Mouse (Mus musculus): Measurements from ENCODE around the gene Itgav. TPM values are rescaled to one million over a fixed set of nuclear protein-coding genes. Genes with fewer than 3 reads are reported as not detected.
A peak's percentile ranks its signal among the peaks of the same experiment; 100 is the strongest.

Gene Itgav
- polyA plus RNA-seq, 1 experiment from 2014 or later = 39.6 TPM

DNA sequence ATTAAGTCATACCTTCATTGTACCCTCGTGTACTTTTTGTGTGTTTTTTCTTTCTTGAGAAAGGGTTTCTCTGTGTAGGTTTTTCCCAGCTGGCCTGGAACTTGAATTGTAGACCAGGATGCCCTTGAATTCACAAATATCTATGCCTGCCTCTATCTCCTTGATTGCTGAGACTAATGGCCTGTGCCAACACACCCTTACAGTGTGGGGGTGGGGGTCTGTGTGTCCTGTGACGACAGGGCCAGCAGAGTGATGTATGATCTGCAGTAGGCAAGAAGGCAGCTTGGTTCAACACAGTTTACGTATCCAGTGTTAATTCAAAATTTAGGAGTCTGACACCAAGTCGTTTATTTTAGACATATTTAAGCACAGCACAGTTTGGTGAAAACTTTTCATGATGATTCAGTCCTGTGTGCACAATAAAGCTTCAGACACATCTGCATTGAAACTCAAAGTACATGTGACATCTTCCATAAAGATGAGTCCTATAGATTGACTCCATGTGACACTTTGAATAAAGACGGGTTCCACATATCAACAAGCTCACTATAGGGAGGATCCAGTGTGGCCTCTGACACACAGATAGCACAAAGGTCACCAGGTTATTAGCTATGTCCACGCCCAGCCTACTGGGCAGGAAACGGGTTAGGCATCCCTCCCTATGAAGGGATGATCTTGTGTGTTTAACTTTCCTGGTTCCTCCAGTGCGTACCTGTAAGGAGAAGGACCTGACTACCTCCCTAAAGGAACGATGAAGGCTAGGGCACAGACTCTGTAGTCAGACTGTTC lies 40.3 kb upstream of the Itgav start:
- H3K27me3 ChIP-seq (replicated peaks; ENCODE audit: control insufficient read depth, insufficient read depth, low read length) = no peaks in the 10 kb centered on the region
- no peak overlapping the region for H3K4me2 ChIP-seq (ENCODE audit: low read depth, low read length)
- H3K4me3 ChIP-seq (ENCODE audit: low read length) = no peak overlapping the region
- no peaks in the 10 kb centered on the region for H3K36me3 ChIP-seq (ENCODE audit: control insufficient read depth, insufficient read depth, low read length)
- H3K4me1 ChIP-seq (ENCODE audit: control insufficient read depth, insufficient read depth, low read length) = peaks cover 10% of the 10 kb centered on the region; the same call in 1 of the 2 replicates
- H3K9me3 ChIP-seq (ENCODE audit: control insufficient read depth, low read length) = no peaks in the 10 kb centered on the region
- H3K9ac ChIP-seq (ENCODE audit: low read depth, low read length) = no peak overlapping the region
- ATAC-seq = peak; percentile 48
- 63% methylated on average over 9 of the region's 9 CpGs for WGBS
- no peak overlapping the region for H3K27ac ChIP-seq (ENCODE audit: low read length)

- Histone ChIP-seq H3K9me3 (ENCODE audit: control insufficient read depth, low read length) (no peaks in the 10 kb centered on the region), H3K27ac (ENCODE audit: low read length) (no peak overlapping the region), H3K27me3 (replicated peaks; ENCODE audit: control insufficient read depth, insufficient read depth, low read length) (no peaks in the 10 kb centered on the region), H3K9ac (ENCODE audit: low read depth, low read length) (no peak overlapping the region), H3K4me2 (ENCODE audit: low read depth, low read length) (no peak overlapping the region), H3K36me3 (ENCODE audit: control insufficient read depth, insufficient read depth, low read length) (no peaks in the 10 kb centered on the region), H3K4me1 (ENCODE audit: control insufficient read depth, insufficient read depth, low read length) (peaks cover 10% of the 10 kb centered on the region; the same call in 1 of the 2 replicates), H3K4me3 (ENCODE audit: low read length) (no peak overlapping the region)
- 70% methylated on average over 8 of the region's 8 CpGs for WGBS
- no peak for ATAC-seq
Measured at GRCm38 (mm10) chr2:83684691-83685090, 39.5 kb upstream of the Itgav start.

DNA sequence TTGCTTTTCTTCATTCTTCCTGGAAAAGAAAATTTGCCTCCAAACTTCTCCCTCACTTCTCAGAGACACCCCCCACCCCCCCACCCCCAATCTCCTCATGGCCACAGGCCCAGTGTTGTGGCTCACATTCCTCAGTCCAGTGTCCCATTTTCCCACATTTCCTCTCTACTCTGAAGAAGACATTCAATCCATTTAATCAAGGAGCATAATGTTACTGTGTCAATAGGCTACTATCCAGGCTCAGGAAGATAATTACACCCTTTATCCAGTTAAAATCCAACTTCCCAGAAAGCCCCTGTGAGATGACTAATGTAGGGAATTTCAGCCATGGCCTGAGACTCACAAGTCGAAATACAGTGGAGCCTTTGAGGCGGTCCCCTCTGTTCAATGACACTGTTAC lies 33.8 kb upstream of the Itgav start:
- Histone ChIP-seq H3K9ac (ENCODE audit: low read depth, low read length) (no peak overlapping the region), H3K4me1 (ENCODE audit: control insufficient read depth, insufficient read depth, low read length) (no peaks in the 10 kb centered on the region), H3K36me3 (ENCODE audit: control insufficient read depth, insufficient read depth, low read length) (no peaks in the 10 kb centered on the region), H3K9me3 (ENCODE audit: control insufficient read depth, low read length) (no peaks in the 10 kb centered on the region), H3K4me2 (ENCODE audit: low read depth, low read length) (no peak overlapping the region), H3K27me3 (replicated peaks; ENCODE audit: control insufficient read depth, insufficient read depth, low read length) (no peaks in the 10 kb centered on the region), H3K27ac (ENCODE audit: low read length) (no peak overlapping the region), H3K4me3 (ENCODE audit: low read length) (no peak overlapping the region)
- WGBS = 71% methylated on average over 2 of the region's 2 CpGs
- ATAC-seq = 0 out of 2 replicates have a peak, but pooled peaks have one; percentile 31

DNA sequence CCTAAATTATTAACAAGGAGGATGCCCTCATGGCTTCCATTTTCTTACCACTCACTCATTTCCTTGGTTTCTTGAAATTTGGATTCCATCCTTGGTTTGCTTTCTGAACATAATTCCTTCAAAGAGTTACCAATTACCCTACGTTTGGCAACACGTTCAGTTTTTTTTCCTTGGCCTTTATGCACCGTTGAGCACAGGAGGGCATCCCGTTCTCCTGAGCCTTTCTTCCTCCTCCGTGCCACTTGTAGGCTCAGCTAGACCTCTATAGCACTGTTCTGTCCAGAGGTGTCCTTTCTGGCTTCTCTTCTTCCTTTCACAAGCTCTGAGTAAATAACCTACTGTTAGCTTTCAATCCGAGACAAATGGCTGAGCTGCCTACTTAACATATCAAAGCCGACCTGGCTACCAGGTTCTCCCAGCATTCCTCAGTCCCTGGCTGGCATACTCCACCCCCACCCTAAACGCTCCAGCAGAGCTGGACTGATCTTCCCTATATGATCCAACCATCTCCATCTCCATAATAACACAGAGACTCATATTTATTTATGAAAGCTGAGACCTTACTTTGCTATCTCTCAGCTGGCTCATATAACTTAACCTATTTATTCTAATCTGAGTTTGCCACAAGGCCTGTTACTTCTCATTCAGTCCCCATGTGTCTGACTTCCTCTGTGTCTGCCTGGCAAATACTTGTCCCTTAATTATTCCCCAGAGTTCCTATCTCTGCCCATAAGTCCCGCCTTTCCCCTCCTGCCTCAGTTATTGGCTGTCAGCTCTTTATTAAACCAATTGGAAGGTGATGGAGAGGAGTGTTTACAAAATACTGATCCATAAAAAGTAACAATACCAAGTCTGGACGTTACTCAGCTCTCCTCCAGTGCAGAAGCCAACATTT lies 31.3 kb upstream of the Itgav start:
- H3K4me3 ChIP-seq (ENCODE audit: low read length) = no peak overlapping the region
- H3K36me3 ChIP-seq (ENCODE audit: control insufficient read depth, insufficient read depth, low read length) = no peaks in the 10 kb centered on the region
- ATAC-seq = no peak
- H3K9me3 ChIP-seq (ENCODE audit: control insufficient read depth, low read length) = no peaks in the 10 kb centered on the region
- no peak overlapping the region for H3K4me2 ChIP-seq (ENCODE audit: low read depth, low read length)
- H3K27ac ChIP-seq (ENCODE audit: low read length) = no peak overlapping the region
- no peak overlapping the region for H3K9ac ChIP-seq (ENCODE audit: low read depth, low read length)
- H3K4me1 ChIP-seq (ENCODE audit: control insufficient read depth, insufficient read depth, low read length) = no peaks in the 10 kb centered on the region
- no peaks in the 10 kb centered on the region for H3K27me3 ChIP-seq (replicated peaks; ENCODE audit: control insufficient read depth, insufficient read depth, low read length)
- 44% methylated on average over 10 of the region's 10 CpGs for WGBS

DNA sequence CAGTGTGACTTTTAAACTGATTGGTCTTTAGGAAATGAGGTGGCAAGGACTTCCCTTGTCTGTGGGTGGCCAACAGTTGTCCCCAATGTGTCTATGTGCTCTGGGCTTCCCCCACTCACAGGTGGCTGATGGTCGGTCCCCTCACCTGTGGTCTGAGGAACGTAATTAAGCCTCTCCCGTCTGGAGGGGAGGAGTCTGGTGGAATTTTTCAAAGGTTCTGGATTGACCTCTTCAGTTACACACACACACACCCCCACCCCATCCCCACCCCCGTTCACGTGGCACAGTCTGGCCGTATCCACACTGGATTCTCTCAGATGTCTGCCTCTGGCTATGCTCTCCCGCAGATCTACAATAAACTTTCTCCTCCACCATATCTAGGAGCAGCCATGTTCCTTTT lies 30.1 kb upstream of the Itgav start:
- no peaks in the 10 kb centered on the region for H3K9me3 ChIP-seq (ENCODE audit: control insufficient read depth, low read length)
- H3K9ac ChIP-seq (ENCODE audit: low read depth, low read length) = no peak overlapping the region
- no peaks in the 10 kb centered on the region for H3K4me1 ChIP-seq (ENCODE audit: control insufficient read depth, insufficient read depth, low read length)
- no peaks in the 10 kb centered on the region for H3K36me3 ChIP-seq (ENCODE audit: control insufficient read depth, insufficient read depth, low read length)
- no peak overlapping the region for H3K4me2 ChIP-seq (ENCODE audit: low read depth, low read length)
- no peaks in the 10 kb centered on the region for H3K27me3 ChIP-seq (replicated peaks; ENCODE audit: control insufficient read depth, insufficient read depth, low read length)
- ATAC-seq = no peak
- H3K4me3 ChIP-seq (ENCODE audit: low read length) = no peak overlapping the region
- no peak overlapping the region for H3K27ac ChIP-seq (ENCODE audit: low read length)
- WGBS = 55% methylated on average over 7 of the region's 7 CpGs

DNA sequence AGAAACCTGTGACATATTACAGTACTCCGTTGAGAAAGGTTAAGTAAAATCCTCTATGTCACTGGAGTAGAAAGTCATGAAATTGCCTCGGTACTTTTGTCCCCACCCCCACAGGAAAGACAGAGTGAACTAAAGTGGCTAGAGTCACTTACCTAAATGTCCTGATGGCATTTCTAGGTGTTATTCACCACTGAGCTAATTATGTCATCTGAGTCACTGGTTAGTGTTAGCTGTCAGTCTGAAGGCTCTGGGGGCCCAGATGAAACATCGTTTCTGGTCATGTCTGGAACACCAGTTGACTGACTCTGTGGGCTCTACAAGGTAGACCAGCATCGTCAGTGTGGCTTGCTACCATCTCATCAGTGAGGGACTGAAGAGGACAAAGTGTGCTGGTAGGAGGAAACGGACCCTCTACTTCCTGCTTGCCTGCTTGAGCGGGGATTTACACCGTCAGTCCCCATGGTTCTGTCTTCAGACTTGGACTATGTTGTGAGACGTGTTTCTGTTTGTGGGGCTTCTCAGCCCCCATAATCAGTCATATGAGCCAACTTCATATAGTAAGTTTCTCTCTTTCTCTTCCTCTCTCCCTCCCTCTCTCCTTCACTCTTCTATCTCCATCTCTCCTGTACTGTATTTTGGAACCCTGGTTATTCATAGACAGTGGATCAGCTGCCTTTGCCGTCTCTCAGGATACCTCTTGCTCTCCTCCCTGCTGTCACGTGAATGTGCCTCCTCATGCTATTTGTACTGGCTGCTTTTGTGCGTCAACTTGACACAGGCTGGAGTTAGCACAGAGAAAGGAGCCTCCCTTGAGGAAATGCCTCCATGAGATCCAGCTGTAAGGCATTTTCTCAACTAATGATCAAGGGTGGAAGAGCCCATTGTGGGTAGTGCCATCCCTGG lies 28.6 kb upstream of the Itgav start:
- no peak for ATAC-seq
- Histone ChIP-seq H3K4me3 (ENCODE audit: low read length) (no peak overlapping the region), H3K9ac (ENCODE audit: low read depth, low read length) (no peak overlapping the region), H3K4me1 (ENCODE audit: control insufficient read depth, insufficient read depth, low read length) (no peaks in the 10 kb centered on the region), H3K4me2 (ENCODE audit: low read depth, low read length) (no peak overlapping the region), H3K9me3 (ENCODE audit: control insufficient read depth, low read length) (no peaks in the 10 kb centered on the region), H3K27ac (ENCODE audit: low read length) (no peak overlapping the region), H3K27me3 (replicated peaks; ENCODE audit: control insufficient read depth, insufficient read depth, low read length) (no peaks in the 10 kb centered on the region), H3K36me3 (ENCODE audit: control insufficient read depth, insufficient read depth, low read length) (no peaks in the 10 kb centered on the region)
- 74% methylated on average over 11 of the region's 11 CpGs for WGBS

GRCm38 (mm10) chr2:83698484-83698883 lies 25.7 kb upstream of the Itgav start:
- H3K27me3 ChIP-seq (replicated peaks; ENCODE audit: control insufficient read depth, insufficient read depth, low read length) = no peaks in the 10 kb centered on the region
- WGBS = 82% methylated on average over 1 of the region's 1 CpGs

GRCm38 (mm10) chr2:83699324-83699723 lies 24.9 kb upstream of the Itgav start:
- no peak overlapping the region for H3K4me3 ChIP-seq (ENCODE audit: low read length)
- no peak overlapping the region for H3K27ac ChIP-seq (ENCODE audit: low read length)
- peak; percentile 42; the same call in 1 of the 2 replicates for ATAC-seq
- no peaks in the 10 kb centered on the region for H3K36me3 ChIP-seq (ENCODE audit: control insufficient read depth, insufficient read depth, low read length)
- WGBS = 37% methylated on average over 1 of the region's 1 CpGs
- no peaks in the 10 kb centered on the region for H3K27me3 ChIP-seq (replicated peaks; ENCODE audit: control insufficient read depth, insufficient read depth, low read length)
- H3K9ac ChIP-seq (ENCODE audit: low read depth, low read length) = no peak overlapping the region
- no peaks in the 10 kb centered on the region for H3K9me3 ChIP-seq (ENCODE audit: control insufficient read depth, low read length)
- H3K4me1 ChIP-seq (ENCODE audit: control insufficient read depth, insufficient read depth, low read length) = 0 out of 2 replicates have a peak, but pooled peaks cover 2% of the 10 kb centered on the region
- no peak overlapping the region for H3K4me2 ChIP-seq (ENCODE audit: low read depth, low read length)

More at GRCm38 (mm10) chr2:83698484-83698883, 25.7 kb upstream of the Itgav start:
- Histone ChIP-seq H3K27ac (ENCODE audit: low read length) (no peak overlapping the region), H3K4me2 (ENCODE audit: low read depth, low read length) (no peak overlapping the region), H3K4me1 (ENCODE audit: control insufficient read depth, insufficient read depth, low read length) (0 out of 2 replicates have a peak, but pooled peaks cover 2% of the 10 kb centered on the region), H3K36me3 (ENCODE audit: control insufficient read depth, insufficient read depth, low read length) (no peaks in the 10 kb centered on the region), H3K9ac (ENCODE audit: low read depth, low read length) (no peak overlapping the region), H3K9me3 (ENCODE audit: control insufficient read depth, low read length) (no peaks in the 10 kb centered on the region), H3K4me3 (ENCODE audit: low read length) (no peak overlapping the region)
- no peak for ATAC-seq
